Mouse (Mus musculus) CD4-positive, CD25-positive, alpha-beta regulatory T cell (primary cell): Measurements from ENCODE around the gene Rrp1. TPM values are rescaled to one million over a fixed set of nuclear protein-coding genes. Genes with fewer than 3 reads are reported as not detected.

Source experiments
- polyA plus RNA-seq: library from polyadenylated mRNA; unstranded; fragments of 100-300 nt; shearing (Covaris generic); gene quantifications from one replicate; pipeline ENCODE4 v1.2.1, GENCODE M21; 2017

The Rrp1 gene
- polyA plus RNA-seq = 319 TPM

GRCm38 (mm10) chr10:78412319-78413151 lies at the start of gene Rrp1:
Gene Rrp1 (minus strand): TSS chr10:78413043.

DNA sequence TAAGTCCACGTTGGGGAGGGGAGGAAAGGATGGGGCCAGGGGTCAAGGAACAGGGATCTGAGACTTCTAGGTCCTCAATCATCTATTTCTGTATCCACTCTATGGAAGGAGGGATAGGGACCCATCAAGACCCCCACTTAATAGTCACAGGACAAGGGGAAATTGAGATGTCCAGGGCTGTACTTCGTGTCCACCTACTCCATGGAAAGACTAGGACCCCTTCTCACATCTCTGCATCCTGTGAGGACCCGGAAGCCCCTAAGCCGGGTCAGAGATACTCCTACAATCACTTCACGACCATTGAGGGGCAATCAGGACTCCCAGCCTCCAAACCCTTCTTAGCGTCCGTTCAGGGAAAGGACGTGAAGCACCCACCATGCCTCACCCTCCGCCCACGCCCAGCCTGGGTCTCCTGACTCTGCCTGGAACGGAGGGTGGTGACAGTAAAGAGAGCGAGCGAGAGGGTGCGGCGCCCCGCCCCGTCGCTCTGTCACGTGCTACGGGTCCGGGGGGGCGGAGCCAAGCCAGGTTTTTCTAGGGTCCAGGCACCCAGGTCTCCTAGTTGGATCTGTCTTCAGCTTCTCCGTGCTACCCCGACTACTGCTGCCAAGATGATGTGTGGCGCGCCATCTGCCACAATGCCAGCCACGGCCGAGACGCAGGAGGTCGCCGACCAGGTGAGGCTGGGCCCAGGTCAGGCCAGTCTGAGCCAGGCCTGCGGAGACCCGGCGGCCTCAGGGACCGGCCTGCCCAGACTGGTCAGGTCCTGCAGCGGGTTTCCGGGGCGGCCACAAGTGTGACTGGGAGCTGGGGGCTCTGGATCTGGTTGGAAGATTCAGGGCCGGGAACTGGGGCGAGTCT lies 12.6 kb upstream of the Rrp1 start, which contains the start of gene Cstb:
Gene Cstb, plus strand, starts transcription at position 489 of the 861 bp plus-strand sequence.

DNA sequence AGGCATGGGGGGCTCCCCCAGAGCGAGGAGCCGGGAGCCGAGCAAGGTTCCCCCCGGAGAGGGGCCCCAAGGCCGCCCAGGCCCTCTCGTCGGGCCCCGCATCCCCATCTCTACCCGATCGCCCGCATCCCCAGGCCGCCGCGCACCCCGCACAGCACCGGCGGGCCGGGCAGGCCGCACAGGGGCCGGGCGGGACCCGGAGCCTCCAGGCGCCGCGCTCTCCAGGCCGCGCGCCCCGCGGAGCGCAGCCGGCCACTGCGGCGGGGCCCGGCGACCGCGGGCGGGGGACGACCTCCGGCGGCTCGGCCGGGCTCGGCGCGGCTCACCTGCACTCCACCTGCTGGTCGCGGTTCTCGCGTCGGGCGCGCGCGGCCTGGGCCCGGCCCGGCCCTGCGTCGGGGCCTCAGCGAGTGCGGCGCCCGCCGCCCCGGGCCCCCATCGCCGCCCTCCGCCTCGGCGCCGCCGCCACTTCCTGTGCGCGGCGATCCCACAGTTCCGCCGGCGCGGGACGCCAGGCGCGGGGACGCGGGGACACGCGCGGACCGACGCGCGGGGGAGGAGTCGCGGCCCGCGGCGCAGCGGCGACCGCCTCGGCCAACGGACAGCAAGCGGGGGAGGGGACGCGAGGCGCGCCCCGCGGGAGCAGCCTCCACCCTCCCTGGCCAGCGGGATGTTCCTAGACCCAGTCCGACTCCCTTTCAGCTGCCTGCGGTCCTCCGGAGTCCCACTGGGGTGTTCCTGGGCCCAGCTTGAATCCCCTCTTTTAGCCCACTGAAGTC lies 60.8 kb downstream of the Rrp1 start, which contains the start of gene Agpat3:
Gene Agpat3, minus strand, starts transcription at position 603 of the 779 bp plus-strand sequence.

Other genes with a start within 250 kb of the Rrp1 start
- 71.3 TPM for gene D10Jhu81e, start 243.3 kb downstream of the Rrp1 start, polyA plus RNA-seq
- 28.0 TPM for gene Pwp2, start 227.9 kb downstream of the Rrp1 start, polyA plus RNA-seq
- gene Trappc10, start 168.4 kb downstream of the Rrp1 start, polyA plus RNA-seq = 40.8 TPM
- 219 TPM for gene Agpat3, start 60.6 kb downstream of the Rrp1 start, polyA plus RNA-seq
- 122 TPM for gene Cstb, start 12.6 kb upstream of the Rrp1 start, polyA plus RNA-seq
- gene Pdxk, start 51.9 kb upstream of the Rrp1 start, polyA plus RNA-seq = 12.4 TPM
- not detected for gene Olfr1358, start 104.4 kb upstream of the Rrp1 start, polyA plus RNA-seq
- gene Ilvbl, start 161.3 kb upstream of the Rrp1 start, polyA plus RNA-seq = 107 TPM
- gene Syde1, start 178.9 kb upstream of the Rrp1 start, polyA plus RNA-seq = 1.9 TPM
- gene Olfr1357, start 205.0 kb upstream of the Rrp1 start, polyA plus RNA-seq = not detected